Mouse (Mus musculus) hindbrain, embryonic 14.5 days (tissue): ENCODE data around the gene Iqschfp. TPM values are rescaled to one million over a fixed set of nuclear protein-coding genes. Genes with fewer than 3 reads are reported as not detected.

Source experiments
- ATAC-seq: fragments of 200-750 bp; cut with Nextera tagmentation; 2 replicates; pipeline ENCODE4 v1.8.0; 2017; ENCODE audit warnings: moderate number of reproducible peaks, mild to moderate bottlenecking, moderate TSS enrichment, moderate library complexity; ENCODE audit not compliant: low FRiP score
- DNase-seq: peaks from one replicate; pipeline ENCODE4 v3.0.0-alpha.2; 2015; ENCODE audit warnings: low spot score
- H3K27ac ChIP-seq: fragments of 300-500 bp; sonication (generic); 2 replicates; pipeline ENCODE4 v1.5.1; 2014; ENCODE audit warnings: mild to moderate bottlenecking, moderate library complexity
- H3K27me3 ChIP-seq: fragments of 300-500 bp; sonication (generic); 2 replicates; pipeline ENCODE4 v1.6.1; 2014; ENCODE audit warnings: mild to moderate bottlenecking, low read length, mixed read lengths; ENCODE audit not compliant: control insufficient read depth, insufficient read depth
- H3K36me3 ChIP-seq: fragments of 300-500 bp; sonication (generic); replicated peaks from 2 replicates; pipeline ENCODE4 v1.6.1; 2014; ENCODE audit not compliant: control insufficient read depth, insufficient read depth
- H3K4me1 ChIP-seq: fragments of 300-500 bp; sonication (generic); replicated peaks from 2 replicates; pipeline ENCODE4 v1.6.1; 2014; ENCODE audit warnings: antibody characterized with exemption, low read length, mixed read lengths; ENCODE audit not compliant: control insufficient read depth, insufficient read depth
- H3K4me2 ChIP-seq: fragments of 300-500 bp; sonication (generic); replicated peaks from 2 replicates; pipeline ENCODE4 v1.6.1; 2014; ENCODE audit warnings: mild to moderate bottlenecking, moderate library complexity
- H3K4me3 ChIP-seq: fragments of 300-500 bp; sonication (generic); replicated peaks from 2 replicates; pipeline ENCODE4 v1.5.1; 2014; ENCODE audit warnings: mild to moderate bottlenecking, low read length
- H3K9ac ChIP-seq: fragments of 300-500 bp; sonication (generic); 2 replicates; pipeline ENCODE4 v1.6.1; 2014
- H3K9me3 ChIP-seq: fragments of 300-500 bp; sonication (generic); 2 replicates; pipeline ENCODE4 v1.6.1; 2016; ENCODE audit warnings: low read length; ENCODE audit not compliant: control insufficient read depth
- WGBS: fragments of 180-500 bp; shearing (Covaris S2); extraction: QIAGEN DNeasy Blood & Tissue Kit; methylation state at CpG from one replicate; pipeline ENCODE4 v1.1.7; 2014; 5-methylcytosine and 5-hydroxymethylcytosine counted together
- polyA plus RNA-seq: library from polyadenylated mRNA; unstranded; fragments of >200 nt; fragmentation: Nextera tagmentation; extraction: Ambion mirVana; gene quantifications from 2 replicates; pipeline ENCODE4 v1.2.1, GENCODE M21; 2014

The Iqschfp gene
- polyA plus RNA-seq, 1 experiment from 2014 or later = 7.5 TPM

- Histone ChIP-seq H3K4me3 (no peak overlapping the region), H3K27ac (no peak overlapping the region), H3K27me3 (no peaks in the 10 kb centered on the region), H3K36me3 (peaks cover 34% of the 10 kb centered on the region), H3K4me2 (no peak overlapping the region), H3K4me1 (no peaks in the 10 kb centered on the region), H3K9ac (no peak overlapping the region), H3K9me3 (no peaks in the 10 kb centered on the region)
- DNase-seq (no peak), ATAC-seq (no peak)
- 93% methylated on average over 10 of the region's 10 CpGs for WGBS
Observed at GRCm38 (mm10) chr3:68617708-68618107, 725.7 kb downstream of the Iqschfp start.

- no peak for ATAC-seq
- Histone ChIP-seq H3K27me3 (no peaks in the 10 kb centered on the region), H3K4me2 (no peak overlapping the region), H3K4me3 (no peak overlapping the region), H3K4me1 (no peaks in the 10 kb centered on the region), H3K9me3 (no peaks in the 10 kb centered on the region), H3K36me3 (peaks cover 46% of the 10 kb centered on the region), H3K9ac (no peak overlapping the region), H3K27ac (no peak overlapping the region)
- WGBS = 85% methylated on average over 5 of the region's 5 CpGs
- no peak for DNase-seq
Observed at GRCm38 (mm10) chr3:68619097-68619496, 727.1 kb downstream of the Iqschfp start.

GRCm38 (mm10) chr3:68621971-68622370 lies 729.9 kb downstream of the Iqschfp start:
- no peak for DNase-seq
- no peak overlapping the region for H3K4me3 ChIP-seq
- peaks cover 72% of the 10 kb centered on the region for H3K36me3 ChIP-seq

GRCm38 (mm10) chr3:68623036-68623435 lies 731.0 kb downstream of the Iqschfp start:
- 91% methylated on average over 5 of the region's 5 CpGs for WGBS
- H3K4me1 ChIP-seq = no peaks in the 10 kb centered on the region
- H3K27me3 ChIP-seq = no peaks in the 10 kb centered on the region
- no peak for ATAC-seq
- no peak overlapping the region for H3K27ac ChIP-seq
- H3K4me2 ChIP-seq = no peak overlapping the region
- peaks cover 77% of the 10 kb centered on the region for H3K36me3 ChIP-seq
- H3K9me3 ChIP-seq = no peaks in the 10 kb centered on the region
- H3K9ac ChIP-seq = no peak overlapping the region
- H3K4me3 ChIP-seq = no peak overlapping the region
- no peak for DNase-seq

More at GRCm38 (mm10) chr3:68621971-68622370, 729.9 kb downstream of the Iqschfp start:
- Histone ChIP-seq H3K27me3 (no peaks in the 10 kb centered on the region), H3K9ac (no peak overlapping the region), H3K4me1 (no peaks in the 10 kb centered on the region), H3K9me3 (no peaks in the 10 kb centered on the region), H3K4me2 (no peak overlapping the region), H3K27ac (no peak overlapping the region)
- ATAC-seq = no peak
- 82% methylated on average over 3 of the region's 3 CpGs for WGBS

- no peaks in the 10 kb centered on the region for H3K4me1 ChIP-seq
- H3K36me3 ChIP-seq = peaks cover 75% of the 10 kb centered on the region
- no peaks in the 10 kb centered on the region for H3K27me3 ChIP-seq
- DNase-seq = no peak
- no peak for ATAC-seq
- no peak overlapping the region for H3K4me3 ChIP-seq
- H3K9ac ChIP-seq = no peak overlapping the region
- no peak overlapping the region for H3K4me2 ChIP-seq
- H3K9me3 ChIP-seq = no peaks in the 10 kb centered on the region
- no peak overlapping the region for H3K27ac ChIP-seq
- 95% methylated on average over 6 of the region's 6 CpGs for WGBS
Observed at GRCm38 (mm10) chr3:68624471-68624870, 732.4 kb downstream of the Iqschfp start.

- no peaks in the 10 kb centered on the region for H3K27me3 ChIP-seq
- no peaks in the 10 kb centered on the region for H3K4me1 ChIP-seq
- DNase-seq (no peak), ATAC-seq (no peak)
- H3K4me3 ChIP-seq = no peak overlapping the region
- no peaks in the 10 kb centered on the region for H3K9me3 ChIP-seq
- peaks cover 30% of the 10 kb centered on the region for H3K36me3 ChIP-seq
- 76% methylated on average over 4 of the region's 4 CpGs for WGBS
- H3K27ac ChIP-seq = no peak overlapping the region
- H3K9ac ChIP-seq = no peak overlapping the region
- no peak overlapping the region for H3K4me2 ChIP-seq
Observed at GRCm38 (mm10) chr3:68630261-68630660, 738.2 kb downstream of the Iqschfp start.

GRCm38 (mm10) chr3:68630821-68631220 lies 738.8 kb downstream of the Iqschfp start:
- Histone ChIP-seq H3K4me2 (no peak overlapping the region), H3K36me3 (peaks cover 24% of the 10 kb centered on the region), H3K4me1 (no peaks in the 10 kb centered on the region), H3K27me3 (no peaks in the 10 kb centered on the region), H3K9me3 (no peaks in the 10 kb centered on the region), H3K27ac (no peak overlapping the region), H3K9ac (no peak overlapping the region), H3K4me3 (no peak overlapping the region)
- WGBS = 72% methylated on average over 3 of the region's 3 CpGs
- ATAC-seq (no peak), DNase-seq (no peak)

GRCm38 (mm10) chr3:68632714-68633113 lies 740.7 kb downstream of the Iqschfp start:
- Histone ChIP-seq H3K4me3 (no peak overlapping the region), H3K27me3 (no peaks in the 10 kb centered on the region), H3K36me3 (peaks cover 5% of the 10 kb centered on the region; the same call in 1 of the 2 replicates), H3K9me3 (no peaks in the 10 kb centered on the region), H3K4me1 (no peaks in the 10 kb centered on the region), H3K9ac (no peak overlapping the region), H3K4me2 (no peak overlapping the region), H3K27ac (no peak overlapping the region)
- WGBS = 92% methylated on average over 3 of the region's 3 CpGs
- DNase-seq (no peak), ATAC-seq (no peak)

GRCm38 (mm10) chr3:68633577-68633976 lies 741.5 kb downstream of the Iqschfp start:
- H3K27me3 ChIP-seq = no peaks in the 10 kb centered on the region
- no peak overlapping the region for H3K4me3 ChIP-seq
- DNase-seq = no peak
- H3K9me3 ChIP-seq = no peaks in the 10 kb centered on the region
- no peaks in the 10 kb centered on the region for H3K36me3 ChIP-seq
- no peak overlapping the region for H3K27ac ChIP-seq
- no peak overlapping the region for H3K9ac ChIP-seq
- no peak for ATAC-seq
- 94% methylated on average over 4 of the region's 4 CpGs for WGBS
- no peaks in the 10 kb centered on the region for H3K4me1 ChIP-seq
- no peak overlapping the region for H3K4me2 ChIP-seq

- no peaks in the 10 kb centered on the region for H3K9me3 ChIP-seq
- H3K9ac ChIP-seq = no peak overlapping the region
- H3K4me2 ChIP-seq = no peak overlapping the region
- no peak overlapping the region for H3K4me3 ChIP-seq
- WGBS = 18% methylated on average over 7 of the region's 7 CpGs
- no peak overlapping the region for H3K27ac ChIP-seq
- H3K27me3 ChIP-seq = no peaks in the 10 kb centered on the region
- H3K36me3 ChIP-seq = no peaks in the 10 kb centered on the region
- no peaks in the 10 kb centered on the region for H3K4me1 ChIP-seq
- ATAC-seq (no peak), DNase-seq (no peak)
Observed at GRCm38 (mm10) chr3:68637960-68638359, 745.9 kb downstream of the Iqschfp start.
